Mouse (Mus musculus): Measurements from ENCODE around the gene Scn10a. TPM values are rescaled to one million over a fixed set of nuclear protein-coding genes. Genes with fewer than 3 reads are reported as not detected.

The Scn10a gene
- total and polyA plus RNA-seq, 2 experiments from 2014 or later: 0.05 TPM; not detected in 1

GRCm38 (mm10) chr9:119604607-119605006 lies 114.5 kb downstream of the Scn10a start:
- no peak overlapping the region for H3K4me2 ChIP-seq (ENCODE audit: low read depth, low read length)
- H3K27ac ChIP-seq: no peak overlapping the region
- no peaks in the 10 kb centered on the region for H3K27me3 ChIP-seq (ENCODE audit: insufficient read depth, low read length)
- DNase-seq (ENCODE audit: low spot score): no peak
- 75% methylated on average over 8 of the region's 8 CpGs for WGBS
- no peaks in the 10 kb centered on the region for H3K9me3 ChIP-seq (ENCODE audit: low read length)
- no peak for ATAC-seq
- H3K4me1 ChIP-seq (ENCODE audit: insufficient read depth, low read length): no peaks in the 10 kb centered on the region
- no peaks in the 10 kb centered on the region for H3K36me3 ChIP-seq (ENCODE audit: insufficient read depth, low read length)
- no peak overlapping the region for H3K4me3 ChIP-seq (ENCODE audit: low read length)
- H3K9ac ChIP-seq (replicated peaks; ENCODE audit: low read length): no peak overlapping the region
- no peak for TF ChIP-seq CTCF (IDR thresholded peaks at IDR 0.05; ENCODE audit: low read depth)

- 90% methylated on average over 10 of the region's 10 CpGs for WGBS
- no peaks in the 10 kb centered on the region for H3K9me3 ChIP-seq (ENCODE audit: low read length)
- no peak overlapping the region for H3K4me2 ChIP-seq (ENCODE audit: low read depth, low read length)
- no peaks in the 10 kb centered on the region for H3K4me1 ChIP-seq (ENCODE audit: insufficient read depth, low read length)
- H3K36me3 ChIP-seq (ENCODE audit: insufficient read depth, low read length): no peaks in the 10 kb centered on the region
- no peak overlapping the region for H3K27ac ChIP-seq
- H3K9ac ChIP-seq (replicated peaks; ENCODE audit: low read length): no peak overlapping the region
- no peak for DNase-seq (ENCODE audit: low spot score)
- no peaks in the 10 kb centered on the region for H3K27me3 ChIP-seq (ENCODE audit: insufficient read depth, low read length)
- no peak for ATAC-seq
- no peak overlapping the region for H3K4me3 ChIP-seq (ENCODE audit: low read length)
- TF ChIP-seq CTCF (IDR thresholded peaks at IDR 0.05; ENCODE audit: low read depth): no peak
Observed at GRCm38 (mm10) chr9:119598501-119598900, 120.6 kb downstream of the Scn10a start.

GRCm38 (mm10) chr9:119597332-119597731 lies 121.8 kb downstream of the Scn10a start:
- Histone ChIP-seq H3K4me3 (ENCODE audit: low read length) (no peak overlapping the region), H3K9ac (replicated peaks; ENCODE audit: low read length) (no peak overlapping the region), H3K9me3 (ENCODE audit: low read length) (no peaks in the 10 kb centered on the region), H3K4me1 (ENCODE audit: insufficient read depth, low read length) (no peaks in the 10 kb centered on the region), H3K27me3 (ENCODE audit: insufficient read depth, low read length) (no peaks in the 10 kb centered on the region), H3K36me3 (ENCODE audit: insufficient read depth, low read length) (no peaks in the 10 kb centered on the region), H3K27ac (no peak overlapping the region), H3K4me2 (ENCODE audit: low read depth, low read length) (no peak overlapping the region)
- DNase-seq (ENCODE audit: low spot score): peak; percentile 22
- 78% methylated on average over 8 of the region's 8 CpGs for WGBS
- ATAC-seq: no peak
- TF ChIP-seq CTCF (IDR thresholded peaks at IDR 0.05; ENCODE audit: low read depth): no peak

- no peak for TF ChIP-seq CTCF (IDR thresholded peaks at IDR 0.05; ENCODE audit: low read depth)
- ATAC-seq (no peak), DNase-seq (ENCODE audit: low spot score) (no peak)
- WGBS: 87% methylated on average over 8 of the region's 8 CpGs
- no peak overlapping the region for H3K27ac ChIP-seq
- no peak overlapping the region for H3K9ac ChIP-seq (replicated peaks; ENCODE audit: low read length)
- H3K27me3 ChIP-seq (ENCODE audit: insufficient read depth, low read length): peaks cover 6% of the 10 kb centered on the region; the same call in 1 of the 2 replicates
- H3K4me2 ChIP-seq (ENCODE audit: low read depth, low read length): no peak overlapping the region
- H3K4me3 ChIP-seq (ENCODE audit: low read length): no peak overlapping the region
- H3K4me1 ChIP-seq (ENCODE audit: insufficient read depth, low read length): no peaks in the 10 kb centered on the region
- no peaks in the 10 kb centered on the region for H3K9me3 ChIP-seq (ENCODE audit: low read length)
- H3K36me3 ChIP-seq (ENCODE audit: insufficient read depth, low read length): no peaks in the 10 kb centered on the region
Observed at GRCm38 (mm10) chr9:119589592-119589991, 129.5 kb downstream of the Scn10a start.

- H3K27me3 ChIP-seq (ENCODE audit: insufficient read depth, low read length): peaks cover 6% of the 10 kb centered on the region; the same call in 1 of the 2 replicates
- DNase-seq (ENCODE audit: low spot score) (no peak), ATAC-seq (no peak)
- H3K27ac ChIP-seq: no peak overlapping the region
- no peaks in the 10 kb centered on the region for H3K4me1 ChIP-seq (ENCODE audit: insufficient read depth, low read length)
- no peak overlapping the region for H3K4me2 ChIP-seq (ENCODE audit: low read depth, low read length)
- WGBS: 38% methylated on average over 26 of the region's 26 CpGs
- H3K36me3 ChIP-seq (ENCODE audit: insufficient read depth, low read length): no peaks in the 10 kb centered on the region
- no peak for TF ChIP-seq CTCF (IDR thresholded peaks at IDR 0.05; ENCODE audit: low read depth)
- no peaks in the 10 kb centered on the region for H3K9me3 ChIP-seq (ENCODE audit: low read length)
- H3K4me3 ChIP-seq (ENCODE audit: low read length): no peak overlapping the region
- H3K9ac ChIP-seq (replicated peaks; ENCODE audit: low read length): no peak overlapping the region
Observed at GRCm38 (mm10) chr9:119588763-119589449, 130.2 kb downstream of the Scn10a start.

GRCm38 (mm10) chr9:119580668-119581067 lies 138.5 kb downstream of the Scn10a start:
- peak; percentile 98 for TF ChIP-seq CTCF (IDR thresholded peaks at IDR 0.05; ENCODE audit: low read depth)
- Histone ChIP-seq H3K4me3 (ENCODE audit: low read length) (no peak overlapping the region), H3K4me2 (ENCODE audit: low read depth, low read length) (no peak overlapping the region), H3K27ac (no peak overlapping the region), H3K9ac (replicated peaks; ENCODE audit: low read length) (no peak overlapping the region), H3K4me1 (ENCODE audit: insufficient read depth, low read length) (no peaks in the 10 kb centered on the region), H3K9me3 (ENCODE audit: low read length) (no peaks in the 10 kb centered on the region), H3K27me3 (ENCODE audit: insufficient read depth, low read length) (peaks cover 45% of the 10 kb centered on the region), H3K36me3 (ENCODE audit: insufficient read depth, low read length) (no peaks in the 10 kb centered on the region)
- 3% methylated on average over 6 of the region's 6 CpGs for WGBS
- DNase-seq (ENCODE audit: low spot score) (peak; percentile 83), ATAC-seq (peak; percentile 75)

GRCm38 (mm10) chr9:119580187-119580586 lies 138.9 kb downstream of the Scn10a start:
- TF ChIP-seq CTCF (IDR thresholded peaks at IDR 0.05; ENCODE audit: low read depth): no peak
- Histone ChIP-seq H3K4me3 (ENCODE audit: low read length) (no peak overlapping the region), H3K27me3 (ENCODE audit: insufficient read depth, low read length) (peaks cover 50% of the 10 kb centered on the region), H3K4me2 (ENCODE audit: low read depth, low read length) (no peak overlapping the region), H3K36me3 (ENCODE audit: insufficient read depth, low read length) (no peaks in the 10 kb centered on the region), H3K9ac (replicated peaks; ENCODE audit: low read length) (no peak overlapping the region), H3K9me3 (ENCODE audit: low read length) (no peaks in the 10 kb centered on the region), H3K27ac (no peak overlapping the region), H3K4me1 (ENCODE audit: insufficient read depth, low read length) (no peaks in the 10 kb centered on the region)
- DNase-seq (ENCODE audit: low spot score) (no peak), ATAC-seq (no peak)
- WGBS: 90% methylated on average over 17 of the region's 17 CpGs

Data from hindbrain, postnatal 0 days (tissue).